Mouse (Mus musculus) E14TG2a.4 (cell line): ENCODE results near the gene Wbp2.

ENCODE experiments used
- CTCF ChIP-seq: conservative IDR thresholded peaks from 2 replicates; pipeline ENCODE4 v1.5.1; 2014; ENCODE audit warnings: low read length
- NANOG ChIP-seq: IDR thresholded peaks from 2 replicates; pipeline ENCODE4 v1.6.1; 2014; ENCODE audit warnings: borderline replicate concordance, low read length, mixed read lengths
- POU5F1 ChIP-seq: IDR thresholded peaks from 2 replicates; pipeline ENCODE4 v1.6.1; 2014; ENCODE audit warnings: low read length, borderline replicate concordance

DNA sequence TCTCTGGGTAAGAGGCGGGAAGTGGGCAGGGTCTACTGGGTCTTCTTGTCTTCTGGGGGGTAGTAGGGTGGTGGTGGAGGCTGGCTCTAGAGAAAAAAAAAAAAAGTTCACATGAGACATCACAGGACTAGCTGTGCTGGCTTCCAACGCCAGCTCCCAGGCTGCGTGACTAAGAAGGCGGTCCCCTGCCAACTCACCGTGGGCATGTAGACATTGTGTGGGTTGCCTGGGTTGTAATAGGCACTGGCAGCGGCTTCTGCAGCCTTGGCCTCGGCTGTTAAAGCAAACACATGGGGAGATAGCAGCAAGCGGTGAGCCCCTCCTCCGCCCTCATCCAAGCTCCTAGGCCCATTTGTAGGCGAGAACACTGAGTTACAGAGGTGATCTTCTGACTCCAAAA is 7.3 kb downstream of the Wbp2 start:
- TF ChIP-seq CTCF (no peak), NANOG (no peak), POU5F1 (no peak)
